Mouse (Mus musculus) heart, embryonic 16.5 days (tissue): ENCODE data around the gene Rpl34. TPM values are rescaled to one million over a fixed set of nuclear protein-coding genes. Genes with fewer than 3 reads are reported as not detected.

Experiments used
- ATAC-seq: fragments of 200-750 bp; cut with Nextera tagmentation; replicated peaks from 2 replicates; pipeline ENCODE4 v1.8.0; 2017; ENCODE audit warnings: moderate number of reproducible peaks; ENCODE audit not compliant: insufficient read depth, low FRiP score; ENCODE audit errors: extremely low read depth
- H3K27ac ChIP-seq: fragments of 300-500 bp; sonication (generic); 2 replicates; pipeline ENCODE4 v1.5.1; 2014; ENCODE audit warnings: mild to moderate bottlenecking, low read length, control low read depth, moderate library complexity
- H3K27me3 ChIP-seq: fragments of 300-500 bp; sonication (generic); 2 replicates; pipeline ENCODE4 v1.6.1; 2014; ENCODE audit warnings: low read length, mixed read lengths; ENCODE audit not compliant: control insufficient read depth, insufficient read depth
- H3K36me3 ChIP-seq: fragments of 300-500 bp; sonication (generic); 2 replicates; pipeline ENCODE4 v1.6.1; 2014; ENCODE audit not compliant: control insufficient read depth, insufficient read depth
- H3K4me1 ChIP-seq: fragments of 300-500 bp; sonication (generic); 2 replicates; pipeline ENCODE4 v1.6.1; 2014; ENCODE audit warnings: low read length, mixed read lengths; ENCODE audit not compliant: control insufficient read depth, insufficient read depth
- H3K4me2 ChIP-seq: fragments of 300-500 bp; sonication (generic); 2 replicates; pipeline ENCODE4 v1.6.1; 2014; ENCODE audit warnings: low read depth, mild to moderate bottlenecking, control low read depth, low read length
- H3K4me3 ChIP-seq: fragments of 300-500 bp; sonication (generic); 2 replicates; pipeline ENCODE4 v1.5.1; 2014; ENCODE audit warnings: mild to moderate bottlenecking, control low read depth, low read length
- H3K9ac ChIP-seq: fragments of 300-500 bp; sonication (generic); 2 replicates; pipeline ENCODE4 v1.6.1; 2014; ENCODE audit warnings: low read length, control low read depth
- H3K9me3 ChIP-seq: fragments of 300-500 bp; sonication (generic); replicated peaks from 2 replicates; pipeline ENCODE4 v1.6.1; 2016; ENCODE audit warnings: low read length; ENCODE audit not compliant: control insufficient read depth
- WGBS: fragments of 180-500 bp; shearing (Covaris S2); extraction: QIAGEN DNeasy Blood & Tissue Kit; methylation state at CpG from one replicate; pipeline ENCODE4 v1.1.7; 2014; 5-methylcytosine and 5-hydroxymethylcytosine counted together
- polyA plus RNA-seq: library from polyadenylated mRNA; unstranded; fragments of >200 nt; fragmentation: Nextera tagmentation; extraction: Ambion mirVana; gene quantifications from 2 replicates; pipeline ENCODE4 v1.2.1, GENCODE M21; 2015

Rpl34 gene
- polyA plus RNA-seq, 1 experiment from 2014 or later = 445 TPM

GRCm38 (mm10) chr3:130737652-130738361 lies 7.6 kb upstream of the Rpl34 start:
- Histone ChIP-seq H3K27ac (no peak overlapping the region), H3K4me1 (no peaks in the 10 kb centered on the region), H3K9ac (no peak overlapping the region), H3K4me2 (no peak overlapping the region), H3K9me3 (no peaks in the 10 kb centered on the region), H3K36me3 (no peaks in the 10 kb centered on the region), H3K27me3 (no peaks in the 10 kb centered on the region), H3K4me3 (no peak overlapping the region)
- no peak for ATAC-seq
- WGBS = 56% methylated on average over 21 of the region's 21 CpGs

GRCm38 (mm10) chr3:130736758-130737157 lies 6.6 kb upstream of the Rpl34 start:
- Histone ChIP-seq H3K27ac (no peak overlapping the region), H3K36me3 (no peaks in the 10 kb centered on the region), H3K4me2 (no peak overlapping the region), H3K4me3 (no peak overlapping the region), H3K4me1 (no peaks in the 10 kb centered on the region), H3K9me3 (no peaks in the 10 kb centered on the region), H3K27me3 (no peaks in the 10 kb centered on the region), H3K9ac (no peak overlapping the region)
- WGBS = 42% methylated on average over 4 of the region's 4 CpGs
- no peak for ATAC-seq

GRCm38 (mm10) chr3:130729472-130730188 lies 568 bp downstream of the Rpl34 start:
- no peaks in the 10 kb centered on the region for H3K27me3 ChIP-seq
- peaks cover 35% of the 10 kb centered on the region for H3K36me3 ChIP-seq
- peak overlapping the region; percentile 94 for H3K4me2 ChIP-seq
- no peaks in the 10 kb centered on the region for H3K9me3 ChIP-seq
- 1% methylated on average over 58 of the region's 58 CpGs for WGBS
- H3K4me3 ChIP-seq = peak overlapping the region; percentile 95
- peak overlapping the region; percentile 83 for H3K27ac ChIP-seq
- peaks cover 20% of the 10 kb centered on the region for H3K4me1 ChIP-seq
- ATAC-seq = peak; percentile 59
- peak overlapping the region; percentile 95 for H3K9ac ChIP-seq

GRCm38 (mm10) chr3:130727676-130728075 lies 2.5 kb downstream of the Rpl34 start:
- Histone ChIP-seq H3K27ac (no peak overlapping the region), H3K36me3 (peaks cover 35% of the 10 kb centered on the region), H3K9ac (no peak overlapping the region), H3K4me2 (no peak overlapping the region), H3K27me3 (no peaks in the 10 kb centered on the region), H3K4me3 (no peak overlapping the region), H3K4me1 (peaks cover 20% of the 10 kb centered on the region), H3K9me3 (no peaks in the 10 kb centered on the region)
- 81% methylated on average over 4 of the region's 4 CpGs for whole genome bisulfite sequencing
- ATAC-seq = no peak

- 62% methylated on average over 1 of the region's 1 CpGs for WGBS
Measured at GRCm38 (mm10) chr3:130727036-130727435, 3.2 kb downstream of the Rpl34 start.

GRCm38 (mm10) chr3:130725718-130726117 lies 4.5 kb downstream of the Rpl34 start:
- no peak overlapping the region for H3K4me3 ChIP-seq
- ATAC-seq = no peak
- WGBS = 74% methylated on average over 2 of the region's 2 CpGs

More at GRCm38 (mm10) chr3:130727036-130727435, 3.2 kb downstream of the Rpl34 start:
- ATAC-seq = no peak
- Histone ChIP-seq H3K27me3 (no peaks in the 10 kb centered on the region), H3K9ac (no peak overlapping the region), H3K4me3 (no peak overlapping the region), H3K9me3 (no peaks in the 10 kb centered on the region), H3K4me2 (no peak overlapping the region), H3K4me1 (peaks cover 20% of the 10 kb centered on the region), H3K36me3 (peaks cover 35% of the 10 kb centered on the region), H3K27ac (no peak overlapping the region)

GRCm38 (mm10) chr3:130722733-130723478 lies 7.3 kb downstream of the Rpl34 start:
- no peak overlapping the region for H3K4me3 ChIP-seq
- H3K27me3 ChIP-seq = no peaks in the 10 kb centered on the region
- no peaks in the 10 kb centered on the region for H3K9me3 ChIP-seq
- no peak for ATAC-seq
- H3K4me1 ChIP-seq = peaks cover 2% of the 10 kb centered on the region; the same call in 1 of the 2 replicates
- no peak overlapping the region for H3K27ac ChIP-seq
- 81% methylated on average over 11 of the region's 11 CpGs for WGBS
- peaks cover 24% of the 10 kb centered on the region for H3K36me3 ChIP-seq
- H3K4me2 ChIP-seq = no peak overlapping the region
- no peak overlapping the region for H3K9ac ChIP-seq

More at GRCm38 (mm10) chr3:130725718-130726117, 4.5 kb downstream of the Rpl34 start:
- no peak overlapping the region for H3K9ac ChIP-seq
- H3K9me3 ChIP-seq = no peaks in the 10 kb centered on the region
- H3K36me3 ChIP-seq = peaks cover 35% of the 10 kb centered on the region
- no peak overlapping the region for H3K27ac ChIP-seq
- H3K4me1 ChIP-seq = peaks cover 17% of the 10 kb centered on the region
- H3K27me3 ChIP-seq = no peaks in the 10 kb centered on the region
- H3K4me2 ChIP-seq = no peak overlapping the region

GRCm38 (mm10) chr3:130720225-130720624 lies 10.0 kb downstream of the Rpl34 start:
- no peak overlapping the region for H3K27ac ChIP-seq
- ATAC-seq = no peak
- no peak overlapping the region for H3K4me3 ChIP-seq
- no peaks in the 10 kb centered on the region for H3K36me3 ChIP-seq
- no peaks in the 10 kb centered on the region for H3K27me3 ChIP-seq
- no peaks in the 10 kb centered on the region for H3K9me3 ChIP-seq
- H3K9ac ChIP-seq = no peak overlapping the region
- H3K4me1 ChIP-seq = no peaks in the 10 kb centered on the region
- 76% methylated on average over 4 of the region's 4 CpGs for WGBS
- no peak overlapping the region for H3K4me2 ChIP-seq
